Mouse (Mus musculus) intestine, embryonic 16.5 days (tissue): ENCODE measurements around the gene Tnfsf13. TPM values are rescaled to one million over a fixed set of nuclear protein-coding genes. Genes with fewer than 3 reads are reported as not detected.

Source experiments
- ATAC-seq: fragments of 200-750 bp; cut with Nextera tagmentation; 2 replicates; pipeline ENCODE4 v1.8.0; 2017; ENCODE audit warnings: moderate TSS enrichment, moderate library complexity
- H3K27ac ChIP-seq: fragments of 300-500 bp; sonication (generic); 2 replicates; pipeline ENCODE4 v1.5.1; 2014; ENCODE audit warnings: mild to moderate bottlenecking, low read length
- H3K27me3 ChIP-seq: fragments of 300-500 bp; sonication (generic); replicated peaks from 2 replicates; pipeline ENCODE4 v1.6.1; 2014; ENCODE audit warnings: low read length, control low read depth, mixed read lengths; ENCODE audit not compliant: control insufficient read depth, insufficient read depth
- H3K36me3 ChIP-seq: fragments of 300-500 bp; sonication (generic); 2 replicates; pipeline ENCODE4 v1.6.1; 2014; ENCODE audit warnings: low read length, control low read depth; ENCODE audit not compliant: control insufficient read depth, insufficient read depth
- H3K4me1 ChIP-seq: fragments of 300-500 bp; sonication (generic); 2 replicates; pipeline ENCODE4 v1.6.1; 2014; ENCODE audit warnings: low read length, control low read depth, mixed read lengths; ENCODE audit not compliant: control insufficient read depth, insufficient read depth
- H3K4me2 ChIP-seq: fragments of 300-500 bp; sonication (generic); 2 replicates; pipeline ENCODE4 v1.6.1; 2014; ENCODE audit warnings: low read depth, low read length, control low read depth
- H3K4me3 ChIP-seq: fragments of 300-500 bp; sonication (generic); 2 replicates; pipeline ENCODE4 v1.5.1; 2014; ENCODE audit warnings: mild to moderate bottlenecking, low read length
- H3K9ac ChIP-seq: fragments of 300-500 bp; sonication (generic); 2 replicates; pipeline ENCODE4 v1.6.1; 2014; ENCODE audit warnings: low read depth, low read length
- H3K9me3 ChIP-seq: fragments of 300-500 bp; sonication (generic); 2 replicates; pipeline ENCODE4 v1.6.1; 2016; ENCODE audit warnings: low read length, control low read depth; ENCODE audit not compliant: control insufficient read depth
- WGBS: fragments of 180-500 bp; shearing (Covaris S2); extraction: QIAGEN DNeasy Blood & Tissue Kit; methylation state at CpG from one replicate; pipeline ENCODE4 v1.1.7; 2014; 5-methylcytosine and 5-hydroxymethylcytosine counted together
- polyA plus RNA-seq: library from polyadenylated mRNA; unstranded; fragments of >200 nt; fragmentation: Nextera tagmentation; extraction: Ambion mirVana; gene quantifications from 2 replicates; pipeline ENCODE4 v1.2.1, GENCODE M21; 2015

The Tnfsf13 gene
- polyA plus RNA-seq, 1 experiment from 2014 or later: 0.57 TPM

- no peaks in the 10 kb centered on the region for H3K27me3 ChIP-seq
- peak overlapping the region; percentile 96 for H3K27ac ChIP-seq
- WGBS: 72% methylated on average over 3 of the region's 3 CpGs
- H3K4me3 ChIP-seq: peak overlapping the region; percentile 64
- H3K4me2 ChIP-seq: peak overlapping the region; percentile 64
- peaks cover 15% of the 10 kb centered on the region for H3K36me3 ChIP-seq
- peak overlapping the region; percentile 72 for H3K9ac ChIP-seq
- H3K9me3 ChIP-seq: no peaks in the 10 kb centered on the region
- ATAC-seq: no peak
- H3K4me1 ChIP-seq: peaks cover 9% of the 10 kb centered on the region
Observed at GRCm38 (mm10) chr11:69661221-69661881, 24.2 kb downstream of the Tnfsf13 start.

- no peaks in the 10 kb centered on the region for H3K27me3 ChIP-seq
- no peak overlapping the region for H3K27ac ChIP-seq
- peaks cover 14% of the 10 kb centered on the region for H3K36me3 ChIP-seq
- peaks cover 12% of the 10 kb centered on the region for H3K4me1 ChIP-seq
- 80% methylated on average over 15 of the region's 15 CpGs for WGBS
- no peaks in the 10 kb centered on the region for H3K9me3 ChIP-seq
- H3K4me2 ChIP-seq: no peak overlapping the region
- no peak for ATAC-seq
- H3K9ac ChIP-seq: no peak overlapping the region
- no peak overlapping the region for H3K4me3 ChIP-seq
Observed at GRCm38 (mm10) chr11:69657462-69657881, 28.1 kb downstream of the Tnfsf13 start.

GRCm38 (mm10) chr11:69656617-69657461, 28.7 kb downstream of the Tnfsf13 start:
- Histone ChIP-seq H3K9me3 (no peaks in the 10 kb centered on the region), H3K27ac (no peak overlapping the region)
- no peak for ATAC-seq

GRCm38 (mm10) chr11:69656065-69656455, 29.5 kb downstream of the Tnfsf13 start:
- 72% methylated on average over 5 of the region's 5 CpGs for WGBS
- H3K27me3 ChIP-seq: no peaks in the 10 kb centered on the region

More at GRCm38 (mm10) chr11:69656617-69657461, 28.7 kb downstream of the Tnfsf13 start:
- Histone ChIP-seq H3K4me2 (no peak overlapping the region), H3K4me1 (peaks cover 12% of the 10 kb centered on the region), H3K36me3 (peaks cover 20% of the 10 kb centered on the region), H3K4me3 (no peak overlapping the region), H3K27me3 (no peaks in the 10 kb centered on the region), H3K9ac (0 out of 2 replicates have a peak overlapping the region, but pooled peaks have one; percentile 24)
- 76% methylated on average over 10 of the region's 10 CpGs for WGBS

GRCm38 (mm10) chr11:69655264-69656064, 30.1 kb downstream of the Tnfsf13 start, which contains the start of gene Sox15:
Gene Sox15 (plus strand): TSS chr11:69655314.
- H3K27me3 ChIP-seq: no peaks in the 10 kb centered on the region
- WGBS: 25% methylated on average over 34 of the region's 34 CpGs
- H3K4me3 ChIP-seq: no peak within 1 kb of the TSS
- H3K27ac ChIP-seq: no peak within 1 kb of the TSS; the same call in none of the 2 replicates
- no peaks in the 10 kb centered on the region for H3K9me3 ChIP-seq
- peaks cover 12% of the 10 kb centered on the region for H3K4me1 ChIP-seq
- H3K36me3 ChIP-seq: peaks cover 28% of the 10 kb centered on the region
- ATAC-seq: peak; percentile 68
- H3K9ac ChIP-seq: 0 out of 2 replicates have a peak within 1 kb of the TSS, but pooled peaks have one; percentile 24
- no peak within 1 kb of the TSS for H3K4me2 ChIP-seq

More at GRCm38 (mm10) chr11:69656065-69656455, 29.5 kb downstream of the Tnfsf13 start:
- no peak overlapping the region for H3K4me2 ChIP-seq
- H3K9ac ChIP-seq: 0 out of 2 replicates have a peak overlapping the region, but pooled peaks have one; percentile 24
- H3K27ac ChIP-seq: no peak overlapping the region
- ATAC-seq: no peak
- peaks cover 25% of the 10 kb centered on the region for H3K36me3 ChIP-seq
- peaks cover 12% of the 10 kb centered on the region for H3K4me1 ChIP-seq
- no peak overlapping the region for H3K4me3 ChIP-seq
- H3K9me3 ChIP-seq: no peaks in the 10 kb centered on the region

- H3K4me1 ChIP-seq: peaks cover 12% of the 10 kb centered on the region
- no peak overlapping the region; the same call in none of the 2 replicates for H3K27ac ChIP-seq
- no peak for ATAC-seq
- H3K27me3 ChIP-seq: no peaks in the 10 kb centered on the region
- H3K4me2 ChIP-seq: no peak overlapping the region
- H3K9ac ChIP-seq: no peak overlapping the region
- H3K4me3 ChIP-seq: no peak overlapping the region
- WGBS: 40% methylated on average over 9 of the region's 9 CpGs
- H3K36me3 ChIP-seq: peaks cover 30% of the 10 kb centered on the region
- no peaks in the 10 kb centered on the region for H3K9me3 ChIP-seq
Observed at GRCm38 (mm10) chr11:69654760-69655159, 30.8 kb downstream of the Tnfsf13 start.

- Histone ChIP-seq H3K4me3 (no peak overlapping the region), H3K27me3 (no peaks in the 10 kb centered on the region), H3K9ac (0 out of 2 replicates have a peak overlapping the region, but pooled peaks have one; percentile 24), H3K27ac (no peak overlapping the region), H3K4me1 (peaks cover 12% of the 10 kb centered on the region), H3K9me3 (no peaks in the 10 kb centered on the region), H3K4me2 (no peak overlapping the region), H3K36me3 (peaks cover 31% of the 10 kb centered on the region)
- WGBS: 73% methylated on average over 5 of the region's 5 CpGs
- no peak for ATAC-seq
Observed at GRCm38 (mm10) chr11:69653399-69653798, 32.2 kb downstream of the Tnfsf13 start.

GRCm38 (mm10) chr11:69645860-69646259, 39.7 kb downstream of the Tnfsf13 start:
- Histone ChIP-seq H3K4me3 (no peak overlapping the region), H3K27me3 (no peaks in the 10 kb centered on the region), H3K36me3 (peaks cover 32% of the 10 kb centered on the region), H3K9me3 (no peaks in the 10 kb centered on the region), H3K9ac (no peak overlapping the region), H3K27ac (no peak overlapping the region), H3K4me1 (no peaks in the 10 kb centered on the region), H3K4me2 (no peak overlapping the region)
- 84% methylated on average over 5 of the region's 5 CpGs for WGBS
- no peak for ATAC-seq
